Mouse (Mus musculus) liver, adult 2 months (tissue): ENCODE data around the gene Rfwd3. TPM values are rescaled to one million over a fixed set of nuclear protein-coding genes. Genes with fewer than 3 reads are reported as not detected.

Source experiments
- DNase-seq: peaks from one replicate; pipeline ENCODE4 v3.0.0-alpha.2; 2011; ENCODE audit warnings: low read depth, low spot score; ENCODE audit errors: extremely low read depth
- H3K27ac ChIP-seq: fragments of 200-500 bp; replicated peaks from 2 replicates; pipeline ENCODE4 v1.5.1; 2012; ENCODE audit warnings: low read depth, mild to moderate bottlenecking, control low read depth, inconsistent platforms, low read length; ENCODE audit not compliant: insufficient read depth
- H3K27me3 ChIP-seq: fragments of 200-500 bp; 2 replicates; pipeline ENCODE4 v1.6.1; 2012; ENCODE audit warnings: mild to moderate bottlenecking, moderate library complexity, low read length, inconsistent platforms; ENCODE audit not compliant: control insufficient read depth, insufficient read depth
- H3K36me3 ChIP-seq: fragments of 200-500 bp; 2 replicates; pipeline ENCODE4 v1.6.1; 2012; ENCODE audit warnings: low read length, inconsistent platforms; ENCODE audit not compliant: control insufficient read depth, insufficient read depth
- H3K4me1 ChIP-seq: fragments of 200-500 bp; 2 replicates; pipeline ENCODE4 v1.6.1; 2011; ENCODE audit warnings: low read length; ENCODE audit not compliant: control insufficient read depth, insufficient read depth
- H3K4me3 ChIP-seq: fragments of 200-500 bp; 2 replicates; pipeline ENCODE4 v1.5.1; 2011; ENCODE audit warnings: low read depth, mild to moderate bottlenecking, control low read depth, low read length, moderate library complexity; ENCODE audit not compliant: insufficient read depth
- H3K79me2 ChIP-seq: fragments of 200-500 bp; 2 replicates; pipeline ENCODE4 v1.6.1; 2012; ENCODE audit warnings: inconsistent platforms, mild to moderate bottlenecking, low read length, moderate library complexity; ENCODE audit not compliant: control insufficient read depth, insufficient read depth
- H3K9ac ChIP-seq: fragments of 200-500 bp; 2 replicates; pipeline ENCODE4 v1.6.1; 2012; ENCODE audit warnings: low read depth, mild to moderate bottlenecking, control low read depth, inconsistent platforms, low read length
- CTCF ChIP-seq: fragments of 200-500 bp; IDR thresholded peaks from 2 replicates; pipeline ENCODE4 v1.5.1; 2011; ENCODE audit warnings: low read depth, low read length, control low read depth
- POLR2A ChIP-seq: fragments of 200-500 bp; IDR thresholded peaks from 2 replicates; pipeline ENCODE4 v1.6.1; 2011; ENCODE audit warnings: low read length, control low read depth; ENCODE audit not compliant: insufficient read depth; ENCODE audit errors: extremely low read depth
- WGBS: fragments of 180-500 bp; shearing (Covaris S2); methylation state at CpG from one replicate; pipeline ENCODE4 v1.1.7; 2018; 5-methylcytosine and 5-hydroxymethylcytosine counted together
- polyA plus RNA-seq: library from polyadenylated mRNA; depleted of rRNA; stranded (reverse); fragments of >200 nt; gene quantifications from 2 replicates; pipeline ENCODE4 v1.2.3, GENCODE M21; 2012; rRNA removed
- total RNA-seq: library from RNA; depleted of rRNA; stranded (reverse); fragments of >200 nt; gene quantifications from 2 replicates; pipeline ENCODE4 v1.2.3, GENCODE M21; 2014; rRNA removed

The Rfwd3 gene
- total and polyA plus RNA-seq, 2 experiments, result 6.3 to 12.2 TPM

- H3K9ac ChIP-seq, result no peak overlapping the region
- no peak overlapping the region for H3K27ac ChIP-seq
- H3K27me3 ChIP-seq, result no peaks in the 10 kb centered on the region
- H3K4me3 ChIP-seq, result no peak overlapping the region
- peaks cover 6% of the 10 kb centered on the region; the same call in 1 of the 2 replicates for H3K79me2 ChIP-seq
- WGBS, result 89% methylated on average over 2 of the region's 2 CpGs
- no peak for TF ChIP-seq CTCF
- TF ChIP-seq POLR2A, result no peak
- no peaks in the 10 kb centered on the region for H3K4me1 ChIP-seq
- H3K36me3 ChIP-seq, result no peaks in the 10 kb centered on the region
- peak; percentile 14 for DNase-seq
Observed at GRCm38 (mm10) chr8:111233730-111234129, 66.3 kb downstream of the Rfwd3 start.

- 61% methylated on average over 5 of the region's 5 CpGs for WGBS
Observed at GRCm38 (mm10) chr8:111224153-111224552, 75.9 kb downstream of the Rfwd3 start.

More at GRCm38 (mm10) chr8:111224153-111224552, 75.9 kb downstream of the Rfwd3 start:
- Histone ChIP-seq H3K4me3 (no peak overlapping the region), H3K79me2 (peaks cover 11% of the 10 kb centered on the region; the same call in 1 of the 2 replicates), H3K27me3 (no peaks in the 10 kb centered on the region), H3K9ac (no peak overlapping the region), H3K4me1 (no peaks in the 10 kb centered on the region), H3K27ac (no peak overlapping the region), H3K36me3 (no peaks in the 10 kb centered on the region)
- no peak for TF ChIP-seq CTCF
- no peak for TF ChIP-seq POLR2A
- DNase-seq, result peak; percentile 15

Other genes with a start within 250 kb of the Rfwd3 start
- gene Exosc6, start 243.9 kb downstream of the Rfwd3 start, total RNA-seq, result not detected in 2 replicates
- not detected in 2 replicates for gene Exosc6, start 243.9 kb downstream of the Rfwd3 start, polyA plus RNA-seq
- gene Clec18a, start 207.8 kb downstream of the Rfwd3 start, total RNA-seq, result not detected in 2 replicates
- not detected in 2 replicates for gene Clec18a, start 207.8 kb downstream of the Rfwd3 start, polyA plus RNA-seq
- gene Pdpr, start 205.6 kb downstream of the Rfwd3 start, total RNA-seq, result 18.3 and 18.4 TPM in 2 replicates
- gene Pdpr, start 205.6 kb downstream of the Rfwd3 start, polyA plus RNA-seq, result 7.7 and 9.6 TPM in 2 replicates
- 13.5 and 18.1 TPM in 2 replicates for gene Glg1, start 41.0 kb downstream of the Rfwd3 start, total RNA-seq
- 10.1 and 12.0 TPM in 2 replicates for gene Glg1, start 41.0 kb downstream of the Rfwd3 start, polyA plus RNA-seq
- 6.0 and 6.4 TPM in 2 replicates for gene Mlkl, start 38.0 kb upstream of the Rfwd3 start, total RNA-seq
- gene Mlkl, start 38.0 kb upstream of the Rfwd3 start, polyA plus RNA-seq, result 1.1 and 2.5 TPM in 2 replicates
- gene Fa2h, start 93.6 kb upstream of the Rfwd3 start, total RNA-seq, result 0.09 TPM in 1 of 2 replicates, not detected in the other
- gene Fa2h, start 93.6 kb upstream of the Rfwd3 start, polyA plus RNA-seq, result 0.06 and 0.09 TPM in 2 replicates
- gene Wdr59, start 221.9 kb upstream of the Rfwd3 start, total RNA-seq, result 4.8 and 5.4 TPM in 2 replicates
- 4.9 and 5.3 TPM in 2 replicates for gene Wdr59, start 221.9 kb upstream of the Rfwd3 start, polyA plus RNA-seq
- gene Znrf1, start 235.9 kb upstream of the Rfwd3 start, total RNA-seq, result 13.8 and 19.9 TPM in 2 replicates
- gene Znrf1, start 235.9 kb upstream of the Rfwd3 start, polyA plus RNA-seq, result 35.9 and 44.3 TPM in 2 replicates